Mouse (Mus musculus) olfactory bulb, adult 2 months (tissue): Measurements from ENCODE around the gene Ctu2.

ENCODE experiments used
- CTCF ChIP-seq: fragments of 200-500 bp; IDR thresholded peaks from 2 replicates; pipeline ENCODE4 v1.5.1; 2012; ENCODE audit warnings: low read depth, mild to moderate bottlenecking, low read length, moderate library complexity; ENCODE audit not compliant: insufficient read depth
- POLR2A ChIP-seq: fragments of 200-500 bp; IDR thresholded peaks from 2 replicates; pipeline ENCODE4 v1.6.1; 2012; ENCODE audit warnings: mild to moderate bottlenecking, low read depth, low read length, moderate library complexity; ENCODE audit not compliant: insufficient read depth

DNA sequence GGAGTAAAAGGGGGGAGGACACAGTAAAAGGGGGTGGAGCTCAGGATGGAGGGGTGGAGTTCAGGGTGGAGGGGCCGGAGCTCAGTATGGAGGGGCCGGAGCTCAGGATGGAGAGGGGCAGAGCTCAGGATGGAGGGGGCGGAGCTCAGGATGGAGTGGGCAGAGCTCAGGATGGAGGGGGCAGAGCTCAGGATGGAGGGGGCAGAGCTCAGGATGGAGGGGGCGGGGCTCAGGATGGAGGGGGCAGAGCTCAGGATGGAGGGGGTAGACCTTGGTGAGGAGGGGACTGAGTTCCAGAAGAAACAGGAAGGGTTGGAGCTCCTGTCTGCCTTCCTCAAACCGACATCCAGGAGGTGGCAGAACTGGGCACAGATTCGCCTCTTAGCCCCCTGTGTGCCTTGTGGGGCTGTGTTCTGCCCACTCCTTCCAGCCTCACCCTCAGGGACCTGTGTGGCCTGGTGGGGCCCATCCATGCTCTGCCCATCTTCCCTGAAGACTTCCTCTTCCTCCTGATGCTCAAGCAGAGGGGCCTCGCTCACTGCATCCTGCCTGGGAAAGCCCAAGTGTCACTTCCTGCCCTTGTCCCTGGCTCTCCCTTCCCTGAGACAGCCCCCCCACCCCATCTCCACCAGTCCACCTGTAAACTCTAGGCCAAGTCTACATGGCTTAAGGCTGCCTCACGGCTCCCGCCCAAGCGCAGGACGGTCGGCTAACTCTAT, 21.2 kb downstream of the Ctu2 start:
- TF ChIP-seq CTCF (no peak), POLR2A (no peak)
